Mouse (Mus musculus): Measurements from ENCODE around the gene Mrps18a.

Gene Mrps18a

GRCm38 (mm10) chr17:46110402-46111289, at the start of gene Mrps18a:
TSS of gene Mrps18a (plus strand) at chr17:46110986.
- no peak; the same call in 1 of the 2 replicates for TF ChIP-seq GATA4 (IDR thresholded peaks at IDR 0.05; ENCODE audit: insufficient replicate concordance, low read length)

GRCm38 (mm10) chr17:46063283-46063973, 47.4 kb upstream of the Mrps18a start:
- no peak for TF ChIP-seq GATA4 (IDR thresholded peaks at IDR 0.05; ENCODE audit: insufficient replicate concordance, low read length)

GRCm38 (mm10) chr17:46063974-46064312, 46.8 kb upstream of the Mrps18a start:
- TF ChIP-seq GATA4 (IDR thresholded peaks at IDR 0.05; ENCODE audit: insufficient replicate concordance, low read length) = no peak

- no peak for TF ChIP-seq GATA4 (IDR thresholded peaks at IDR 0.05; ENCODE audit: insufficient replicate concordance, low read length)
Measured at GRCm38 (mm10) chr17:46070046-46070445, 40.7 kb upstream of the Mrps18a start.

- no peak for TF ChIP-seq GATA4 (IDR thresholded peaks at IDR 0.05; ENCODE audit: insufficient replicate concordance, low read length)
Measured at GRCm38 (mm10) chr17:46071531-46071930, 39.3 kb upstream of the Mrps18a start.

GRCm38 (mm10) chr17:46073730-46074301, 37.0 kb upstream of the Mrps18a start:
- TF ChIP-seq GATA4 (IDR thresholded peaks at IDR 0.05; ENCODE audit: insufficient replicate concordance, low read length) = no peak

- no peak for TF ChIP-seq GATA4 (IDR thresholded peaks at IDR 0.05; ENCODE audit: insufficient replicate concordance, low read length)
Measured at GRCm38 (mm10) chr17:46074398-46075115, 36.2 kb upstream of the Mrps18a start.

GRCm38 (mm10) chr17:46075116-46075485, 35.7 kb upstream of the Mrps18a start:
- no peak for TF ChIP-seq GATA4 (IDR thresholded peaks at IDR 0.05; ENCODE audit: insufficient replicate concordance, low read length)

- no peak for TF ChIP-seq GATA4 (IDR thresholded peaks at IDR 0.05; ENCODE audit: insufficient replicate concordance, low read length)
Measured at GRCm38 (mm10) chr17:46075551-46076259, 35.1 kb upstream of the Mrps18a start.

- TF ChIP-seq GATA4 (IDR thresholded peaks at IDR 0.05; ENCODE audit: insufficient replicate concordance, low read length) = no peak
Measured at GRCm38 (mm10) chr17:46076260-46076551, 34.6 kb upstream of the Mrps18a start.

- no peak for TF ChIP-seq GATA4 (IDR thresholded peaks at IDR 0.05; ENCODE audit: insufficient replicate concordance, low read length)
Measured at GRCm38 (mm10) chr17:46077921-46078534, 32.8 kb upstream of the Mrps18a start.

- no peak for TF ChIP-seq GATA4 (IDR thresholded peaks at IDR 0.05; ENCODE audit: insufficient replicate concordance, low read length)
Measured at GRCm38 (mm10) chr17:46079037-46079436, 31.7 kb upstream of the Mrps18a start.

- no peak for TF ChIP-seq GATA4 (IDR thresholded peaks at IDR 0.05; ENCODE audit: insufficient replicate concordance, low read length)
Measured at GRCm38 (mm10) chr17:46080388-46080787, 30.4 kb upstream of the Mrps18a start.

- TF ChIP-seq GATA4 (IDR thresholded peaks at IDR 0.05; ENCODE audit: insufficient replicate concordance, low read length) = no peak
Measured at GRCm38 (mm10) chr17:46081042-46081441, 29.7 kb upstream of the Mrps18a start.

Data from liver, adult (tissue).